Mouse (Mus musculus) gastrocnemius, postnatal 25 days (tissue): ENCODE results near the gene Shc1. TPM values are rescaled to one million over a fixed set of nuclear protein-coding genes. Genes with fewer than 3 reads are reported as not detected.

Experiments
- DNase-seq: peaks from one replicate; pipeline ENCODE4 v3.0.0; 2022
- total RNA-seq, 2 experiments: library from RNA; stranded (reverse); gene quantifications; 1 replicate in 1 of 2; 2 replicates in 1 of 2; pipeline ENCODE4 v1.2.3; 2021

The Shc1 gene
- total RNA-seq, 2 experiments from 2014 or later, result 21.1 to 23.8 TPM

DNA sequence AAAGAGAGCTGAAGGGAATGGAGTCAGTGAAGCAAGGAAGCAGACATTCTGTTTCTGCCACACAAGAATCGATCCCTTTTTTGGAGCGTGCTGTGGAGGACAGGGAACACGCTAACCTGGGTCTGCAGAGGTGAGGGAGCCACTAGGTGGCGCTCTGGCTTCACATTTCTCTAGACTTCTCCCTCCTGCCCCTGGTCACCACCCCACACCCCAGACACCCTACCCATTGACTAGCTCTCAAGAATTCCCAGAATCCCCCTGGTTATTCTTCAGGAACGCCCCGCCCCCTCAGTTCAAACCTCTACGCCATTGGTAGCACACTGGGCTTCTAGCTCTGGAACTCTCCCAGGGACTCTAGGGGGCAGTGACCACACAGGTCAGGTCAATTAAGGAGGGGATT is 31.3 kb downstream of the Shc1 start:
- peak; percentile 62 for DNase-seq

DNA sequence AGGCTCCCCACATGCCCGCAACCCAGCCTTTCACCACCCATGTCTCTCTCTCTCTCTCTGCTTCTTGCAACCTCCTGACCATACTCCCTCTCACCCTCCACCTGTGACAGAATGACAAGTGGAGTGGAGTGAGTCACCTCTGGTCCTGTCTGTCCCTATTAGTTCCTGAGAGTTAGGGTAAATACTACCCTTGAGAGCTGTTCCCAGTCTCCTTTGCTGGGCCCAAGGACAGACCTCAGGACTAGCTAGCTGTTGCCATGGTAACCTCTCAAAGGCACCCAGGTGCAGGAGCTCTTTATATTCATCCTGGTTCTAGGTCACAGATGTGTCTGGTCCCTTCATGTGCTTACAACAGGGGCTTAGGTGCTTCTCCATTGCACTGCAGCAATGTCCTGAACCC is 33.7 kb downstream of the Shc1 start:
- no peak for DNase-seq

DNA sequence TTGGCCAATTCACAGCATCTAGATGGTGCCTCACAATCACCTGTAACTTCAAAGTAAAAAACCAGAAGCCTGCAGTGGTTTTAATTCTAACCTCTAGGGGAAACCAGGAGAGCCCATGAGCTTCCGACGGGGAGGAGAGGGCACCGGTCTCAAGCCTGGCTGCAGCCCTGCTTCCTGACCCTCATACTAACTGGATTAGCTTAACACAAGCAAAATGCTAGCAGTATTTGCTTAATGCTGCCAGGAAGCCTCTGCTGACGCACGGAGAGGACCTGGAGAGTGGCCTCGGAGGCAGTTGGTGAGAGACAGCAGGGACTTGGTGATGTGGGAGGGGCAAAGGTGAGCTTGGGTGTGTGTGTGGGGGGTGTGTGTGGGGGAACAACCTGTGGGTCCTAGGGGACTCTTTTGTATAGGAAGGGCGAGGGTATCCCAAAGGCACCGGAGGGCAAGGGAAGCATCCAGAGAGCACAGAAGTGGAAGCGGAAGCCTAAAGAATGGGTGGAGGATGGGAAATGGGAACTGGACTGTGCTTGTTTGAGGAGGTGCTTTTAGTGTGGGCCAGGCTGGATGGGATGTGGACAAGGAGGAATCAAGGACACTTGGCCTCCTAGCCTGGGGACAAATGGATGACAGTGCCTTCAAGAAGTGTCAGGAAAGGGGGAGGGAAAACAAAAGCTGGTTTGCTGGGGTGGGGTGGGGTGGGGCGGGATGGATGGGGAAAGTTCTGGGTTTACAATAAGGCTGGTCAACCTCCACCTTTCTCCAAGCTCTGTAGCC is 36.3 kb downstream of the Shc1 start, which contains the start of gene Pmvk:
Gene Pmvk, plus strand, starts transcription at position 141 of the 777 bp plus-strand sequence.
- DNase-seq, result no peak

DNA sequence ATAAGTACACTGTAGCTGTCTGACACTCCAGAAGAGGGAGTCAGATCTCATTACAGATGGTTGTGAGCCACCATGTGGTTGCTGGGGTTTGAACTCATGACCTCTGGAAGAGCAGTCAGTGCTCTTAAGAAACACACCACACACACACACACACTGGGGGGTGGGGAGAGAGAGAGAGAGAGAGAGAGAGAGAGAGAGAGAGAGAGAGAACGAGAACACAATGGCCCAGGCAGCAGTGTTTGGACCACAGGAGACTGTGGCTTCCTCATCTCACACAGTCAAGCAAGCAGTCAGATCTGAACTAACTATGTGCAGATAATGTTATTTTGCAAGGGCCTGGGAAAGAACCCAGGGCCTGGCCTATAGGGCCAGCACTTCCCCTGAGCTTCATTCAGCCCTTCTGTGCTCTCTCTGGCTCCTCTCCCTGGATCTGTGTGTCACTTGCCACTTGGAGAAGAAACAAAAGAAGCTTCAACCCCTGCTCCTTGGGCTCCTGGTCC is 37.6 kb downstream of the Shc1 start:
- no peak for DNase-seq

DNA sequence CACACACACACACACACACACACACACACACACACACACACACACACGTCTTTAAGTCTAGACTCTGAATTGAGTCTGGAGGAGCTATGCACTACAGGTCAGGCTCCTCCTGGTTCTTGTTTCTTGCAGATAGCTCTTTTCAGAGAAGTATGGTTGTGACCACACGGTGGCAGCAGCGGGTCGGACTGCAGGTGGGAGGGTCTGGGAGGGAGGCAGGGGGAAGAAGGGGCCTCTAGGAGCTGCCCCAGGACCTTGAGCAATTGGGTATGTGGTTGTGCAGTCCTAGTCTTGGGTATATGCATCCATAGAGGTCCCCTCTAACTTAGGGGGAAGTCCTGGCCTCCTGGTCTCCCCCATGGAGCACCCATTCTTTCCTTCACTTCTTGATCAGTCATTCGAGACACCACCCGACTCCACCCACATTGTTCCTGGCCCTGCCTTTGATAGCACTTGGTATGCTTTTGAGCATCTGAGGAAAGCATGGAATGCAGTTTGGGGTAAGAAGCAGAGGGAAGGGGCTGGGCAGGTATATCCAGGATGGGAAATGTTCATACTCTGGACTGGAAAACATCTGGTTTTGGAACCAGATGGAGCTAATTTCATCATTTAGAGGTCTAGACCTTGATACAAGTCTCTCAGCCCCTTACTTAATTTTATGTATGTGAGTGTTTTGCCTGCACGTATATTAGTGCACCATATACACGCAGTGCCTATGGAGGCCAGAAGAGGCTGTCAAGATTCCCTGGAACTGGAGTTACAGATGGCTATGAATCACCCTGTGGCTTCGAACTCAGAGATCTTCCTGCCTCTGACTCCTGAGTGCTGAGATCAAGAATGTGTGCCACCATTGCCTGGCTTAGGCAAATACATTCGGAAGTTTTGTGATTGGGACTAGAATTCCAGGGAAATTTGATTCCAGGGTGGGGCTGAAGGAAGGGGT is 38.8 kb downstream of the Shc1 start:
- no peak for DNase-seq

DNA sequence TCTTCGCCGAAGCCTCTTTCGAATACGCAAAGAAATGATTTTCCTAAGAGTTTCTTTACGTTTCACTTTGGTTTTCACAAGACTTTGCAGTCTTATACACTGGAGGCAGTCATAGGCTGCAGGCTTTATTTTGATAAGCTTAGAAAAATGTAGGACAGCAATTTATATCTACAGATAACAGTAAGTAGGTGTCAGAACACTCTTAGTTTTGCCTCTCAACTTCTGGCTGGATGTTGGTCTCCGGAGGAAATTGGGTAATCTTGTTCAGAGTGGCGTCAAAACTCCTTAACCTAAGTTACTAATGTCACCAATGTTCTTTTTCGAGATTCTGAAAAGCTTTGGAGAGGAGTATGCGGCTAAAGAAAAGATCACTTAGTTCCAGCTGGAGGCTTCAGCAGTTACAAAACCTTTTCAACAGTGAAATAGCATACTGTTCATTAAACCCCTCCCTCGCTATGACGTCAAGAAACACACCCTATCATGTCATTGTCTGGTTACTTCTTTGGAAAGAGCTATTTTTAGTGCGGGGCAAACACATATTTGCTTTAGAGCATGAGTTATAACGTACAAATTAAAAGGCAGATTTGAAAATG is 40.2 kb downstream of the Shc1 start:
- DNase-seq, result no peak

DNA sequence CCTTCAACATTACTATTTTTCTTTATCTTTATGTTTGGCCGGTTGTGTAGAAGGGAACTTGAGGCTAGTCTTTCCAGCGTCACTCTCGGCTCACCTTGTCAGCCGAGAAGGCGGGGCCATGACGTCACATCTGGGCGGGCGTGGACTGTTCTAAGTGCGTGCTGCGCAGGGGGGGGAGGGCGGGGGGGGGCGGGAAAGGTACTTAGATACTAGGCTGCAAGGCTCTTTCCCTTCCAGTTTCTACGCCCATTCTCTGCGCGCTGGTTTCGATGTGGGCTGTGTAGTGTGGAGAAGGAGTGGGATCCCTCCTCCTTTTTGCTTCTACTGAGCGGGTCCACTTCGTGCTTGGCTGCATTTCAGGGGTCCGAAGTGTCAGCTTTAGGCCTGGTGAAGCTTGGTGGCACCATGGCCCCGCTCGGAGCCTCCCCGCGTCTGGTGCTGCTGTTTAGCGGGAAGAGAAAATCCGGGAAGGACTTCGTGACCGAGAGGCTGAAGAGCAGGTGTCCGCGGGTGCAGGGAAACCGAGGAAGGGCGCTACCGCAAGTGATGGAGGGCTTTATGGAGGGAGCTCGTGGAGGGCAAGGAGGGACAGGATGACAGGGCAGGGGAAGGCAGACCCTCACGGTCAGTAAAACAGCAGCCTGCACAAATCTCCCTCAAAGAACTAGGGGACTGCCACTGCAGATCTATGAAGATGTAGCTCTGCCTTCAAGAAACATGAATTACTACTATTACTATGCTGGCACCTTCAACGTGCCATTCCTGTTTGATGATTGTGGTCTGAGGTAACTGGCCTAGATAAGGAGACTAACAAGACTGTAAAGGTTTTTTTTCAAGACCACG is 40.9 kb downstream of the Shc1 start:
- peak; percentile 84 for DNase-seq

DNA sequence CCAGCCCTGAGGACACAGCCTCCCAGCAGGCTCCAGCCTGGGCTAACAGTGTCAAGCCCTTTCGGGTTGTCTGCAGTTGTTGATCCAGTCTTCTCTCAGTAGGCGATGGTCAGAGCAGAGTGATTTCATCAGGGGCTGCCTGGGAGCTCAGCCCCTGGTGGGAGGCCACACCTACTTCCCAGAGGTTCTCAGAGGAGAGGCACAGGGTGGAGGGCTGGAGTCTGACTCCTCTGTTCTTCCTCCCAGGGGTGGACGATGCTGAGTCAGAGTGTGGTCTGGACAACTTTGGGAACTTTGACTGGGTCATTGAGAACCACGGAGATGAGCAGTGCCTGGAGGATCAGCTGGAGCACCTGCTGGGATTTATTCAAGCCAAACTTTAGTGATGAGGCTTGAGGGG is 50.0 kb downstream of the Shc1 start:
- peak; percentile 26 for DNase-seq

DNA sequence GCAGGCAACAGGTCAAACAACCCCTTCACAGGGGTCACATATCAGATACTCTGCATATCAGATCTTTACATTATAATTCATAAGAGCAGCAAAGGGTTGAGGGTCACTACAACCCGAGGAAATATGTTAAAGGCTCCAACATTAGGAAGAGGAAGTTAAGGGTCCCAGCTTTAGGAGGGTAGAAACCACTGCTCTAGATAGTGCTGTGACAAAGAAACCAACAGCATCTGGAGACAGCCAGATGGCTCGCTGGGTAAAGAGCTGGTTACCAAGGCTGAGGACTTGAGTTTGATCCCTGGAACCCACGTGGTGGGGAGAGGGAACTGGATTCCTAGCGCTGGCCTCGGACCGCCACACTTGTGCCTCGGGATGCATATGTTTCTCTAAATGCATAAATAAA is 54.0 kb downstream of the Shc1 start:
- no peak for DNase-seq

DNA sequence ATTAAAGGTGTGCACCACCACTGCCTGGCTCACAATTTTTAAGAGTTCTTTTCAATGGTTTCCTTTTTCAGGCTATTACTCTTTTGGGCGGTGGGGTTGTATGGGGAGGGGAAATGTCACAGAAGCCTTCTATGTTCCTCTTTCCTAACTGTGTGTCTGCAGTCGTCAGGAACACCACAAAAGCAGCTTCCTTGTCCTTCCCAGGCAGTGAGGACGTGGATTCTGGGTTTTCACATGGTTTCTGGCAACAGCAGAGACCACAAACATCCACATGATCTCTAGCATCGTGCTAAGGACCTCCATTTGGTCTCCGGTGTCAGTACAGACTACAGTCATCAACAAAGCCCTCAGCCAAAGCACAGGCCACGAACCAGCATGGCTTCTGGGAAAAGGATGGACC is 55.6 kb downstream of the Shc1 start:
- no peak for DNase-seq

DNA sequence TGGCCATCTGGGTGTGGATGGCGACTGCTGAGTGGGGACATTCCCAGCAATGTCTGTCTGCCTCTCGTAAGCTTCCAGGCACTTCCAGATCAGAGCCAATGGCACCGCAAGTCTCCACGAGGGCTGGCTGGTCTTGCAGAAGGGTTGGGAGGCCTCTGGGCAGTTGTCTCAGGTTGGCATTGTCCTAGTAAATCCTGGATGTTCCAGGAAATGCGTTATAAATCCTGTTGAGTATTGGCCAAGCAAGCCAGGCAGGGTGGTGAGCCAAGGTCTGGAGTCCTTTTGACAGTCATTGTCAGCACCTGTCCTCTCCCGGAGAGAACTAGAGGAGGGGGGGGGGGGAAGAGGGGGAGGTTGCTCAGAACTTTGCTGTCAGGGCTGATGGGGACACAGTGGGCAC is 60.8 kb downstream of the Shc1 start:
- DNase-seq, result no peak

Other genes starting within 250 kb of the Shc1 start
- 10 to 100 TPM; 33.2 to 38.2 TPM for gene Scamp3, start 241.0 kb upstream of the Shc1 start, total RNA-seq
- 10 to 100 TPM; 13.4 to 16.4 TPM for gene Fam189b, start 235.3 kb upstream of the Shc1 start, total RNA-seq
- gene Gba, start 215.5 kb upstream of the Shc1 start, total RNA-seq, result 10 to 100 TPM; 14.6 to 23.6 TPM
- 10 to 100 TPM; 11.0 to 11.8 TPM for gene Thbs3, start 203.3 kb upstream of the Shc1 start, total RNA-seq
- 10 to 100 TPM; 42.2 to 47.6 TPM for gene Mtx1, start 191.4 kb upstream of the Shc1 start, total RNA-seq
- under 1 TPM; 0.38 to 0.51 TPM for gene Muc1, start 189.4 kb upstream of the Shc1 start, total RNA-seq
- 10 to 100 TPM; 66.6 to 78.8 TPM for gene Krtcap2, start 172.5 kb upstream of the Shc1 start, total RNA-seq
- under 1 TPM; 0.28 to 0.38 TPM for gene Trim46, start 172.1 kb upstream of the Shc1 start, total RNA-seq
- gene Dpm3, start 159.1 kb upstream of the Shc1 start, total RNA-seq, result 10 to 100 TPM; 24.7 to 28.8 TPM
- 10 to 100 TPM in 1 of 2 experiments, 1 to 10 TPM in 1; 8.2 to 11.4 TPM for gene Slc50a1, start 147.9 kb upstream of the Shc1 start, total RNA-seq
- 10 to 100 TPM; 10.2 to 12.8 TPM for gene Efna1, start 137.3 kb upstream of the Shc1 start, total RNA-seq
- gene Efna3, start 95.5 kb upstream of the Shc1 start, total RNA-seq, result not detected
- under 1 TPM in 1 of 2 experiments, not detected in 1; 0.38 TPM for gene Efna4, start 80.4 kb upstream of the Shc1 start, total RNA-seq
- gene Adam15, start 68.4 kb upstream of the Shc1 start, total RNA-seq, result 10 to 100 TPM; 21.9 to 24.6 TPM
- gene Dcst2, start 56.5 kb upstream of the Shc1 start, total RNA-seq, result not detected
- gene Dcst1, start 53.2 kb upstream of the Shc1 start, total RNA-seq, result not detected
- gene Zbtb7b, start 23.7 kb upstream of the Shc1 start, total RNA-seq, result 10 to 100 TPM; 23.0 to 23.7 TPM
- gene Lenep, start 15.7 kb upstream of the Shc1 start, total RNA-seq, result 1 to 10 TPM in 1 of 2 experiments, not detected in 1; 1.2 TPM
- gene Flad1, start 6.6 kb upstream of the Shc1 start, total RNA-seq, result 10 to 100 TPM; 43.3 to 44.5 TPM
- gene Cks1b, start 60 bp upstream of the Shc1 start, total RNA-seq, result 1 to 10 TPM; 3.1 to 3.4 TPM
- 10 to 100 TPM in 1 of 2 experiments, 1 to 10 TPM in 1; 9.2 to 11.1 TPM for gene Pygo2, start 11.8 kb downstream of the Shc1 start, total RNA-seq
- 100 to 1,000 TPM; 179 to 196 TPM for gene Pbxip1, start 18.3 kb downstream of the Shc1 start, total RNA-seq
- gene Pmvk, start 36.1 kb downstream of the Shc1 start, total RNA-seq, result 1 to 10 TPM; 5.3 to 7.4 TPM
- 1 to 10 TPM; 2.5 to 5.8 TPM for gene Kcnn3, start 101.7 kb downstream of the Shc1 start, total RNA-seq